Mouse (Mus musculus): Measurements from ENCODE around the gene Spint2. TPM values are rescaled to one million over a fixed set of nuclear protein-coding genes. Genes with fewer than 3 reads are reported as not detected.
"Not testable (repeated sequence)": the region's sequence is repeated elsewhere in the genome, so short reads cannot be mapped to it uniquely, and the experiment has no call there.

The Spint2 gene
- polyA plus RNA-seq, 1 experiment from 2014 or later: 18.3 TPM

DNA sequence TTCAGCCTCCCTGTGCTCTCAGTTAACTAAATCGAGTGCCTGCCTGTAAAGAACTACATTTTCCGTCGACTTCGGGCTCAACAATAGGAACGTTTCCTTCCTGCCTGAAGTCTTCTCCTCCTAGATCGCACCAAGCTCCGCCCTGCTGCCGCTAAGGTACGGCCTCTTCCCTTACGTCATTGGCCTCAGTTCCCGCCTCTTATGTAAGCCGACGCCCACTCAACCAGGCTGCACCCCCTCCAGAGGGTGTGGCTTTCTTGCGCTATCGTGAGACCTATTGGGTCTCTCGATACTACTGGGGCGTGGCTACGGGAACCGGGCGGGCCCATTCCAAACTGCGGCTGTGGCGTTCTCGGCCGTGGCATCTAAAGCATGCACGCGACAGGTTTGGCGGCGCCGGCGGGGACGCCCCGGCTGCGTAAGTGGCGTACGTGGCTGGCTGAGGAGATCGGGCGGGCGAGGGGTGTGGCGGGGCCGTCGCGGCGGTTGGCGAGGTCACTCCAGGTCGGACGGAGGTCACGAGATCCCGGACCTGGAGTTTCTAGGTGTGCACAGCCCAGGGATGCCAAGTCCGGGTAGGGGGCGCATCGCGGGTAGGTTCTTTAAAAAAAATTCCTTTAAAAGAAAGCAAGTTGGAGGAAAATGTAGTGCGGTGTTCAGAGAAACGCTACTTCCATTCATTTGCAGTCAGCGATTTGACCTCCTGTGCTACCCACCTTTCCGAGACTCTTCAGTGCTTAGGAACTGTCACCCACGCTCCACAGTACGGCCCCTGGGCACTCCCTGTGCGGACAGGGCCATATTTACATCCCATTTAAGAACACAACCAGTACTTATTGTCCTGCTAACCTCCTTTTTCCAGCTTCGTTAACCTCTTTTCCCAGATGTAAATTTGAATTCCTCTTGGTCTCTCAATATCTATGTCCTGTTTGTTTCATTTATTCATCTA lies 43.4 kb downstream of the Spint2 start, which contains the start of gene Yif1b:
Yif1b (plus strand) TSS at position 311 of the 949 bp plus-strand sequence.
- under 1% methylated on average over 60 of the region's 60 CpGs for WGBS

DNA sequence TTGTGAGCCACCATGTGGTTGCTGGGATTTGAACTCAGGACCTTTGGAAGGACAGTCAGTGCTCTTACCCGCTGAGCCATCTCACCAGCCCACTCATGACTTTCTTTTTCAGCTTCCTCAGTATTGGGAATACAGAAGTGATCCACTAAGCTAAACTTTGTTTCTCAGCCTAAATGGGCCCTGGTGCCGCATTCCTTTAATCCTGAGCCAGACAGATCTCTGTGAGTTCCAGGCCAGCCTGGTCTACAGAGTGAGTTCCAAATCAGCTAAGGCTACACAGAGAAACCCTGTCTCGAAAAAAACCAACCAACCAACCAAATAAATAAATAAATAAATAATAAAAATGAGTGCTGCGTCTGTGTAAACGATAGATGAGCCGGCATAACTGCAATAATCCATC lies 44.1 kb downstream of the Spint2 start:
- DNase-seq (ENCODE audit: low spot score, missing footprints): not testable (repeated sequence)
- peak; percentile 33; the same call in 1 of the 2 replicates for ATAC-seq (ENCODE audit: low FRiP score)

More for the DNA sequence above, 43.4 kb downstream of the Spint2 start, which contains the start of gene Yif1b:
- Histone ChIP-seq H3K27ac (ENCODE audit: low read depth, low read length) (peak within 1 kb of the TSS; percentile 58; the same call in 1 of the 2 replicates), H3K9me3 (ENCODE audit: control insufficient read depth, low read length) (peaks cover 4% of the 10 kb centered on the region; the same call in 1 of the 2 replicates), H3K27me3 (ENCODE audit: control insufficient read depth, insufficient read depth, low read length) (peaks cover under 1% of the 10 kb centered on the region), H3K9ac (ENCODE audit: low read length) (peak within 1 kb of the TSS; percentile 71), H3K4me3 (ENCODE audit: low read depth, low read length) (peak within 1 kb of the TSS; percentile 64), H3K36me3 (ENCODE audit: control insufficient read depth, insufficient read depth, low read length) (no peaks in the 10 kb centered on the region), H3K4me2 (peak within 1 kb of the TSS; percentile 82), H3K4me1 (ENCODE audit: control insufficient read depth, insufficient read depth, low read length) (peaks cover 9% of the 10 kb centered on the region)
- DNase-seq (ENCODE audit: low spot score, missing footprints): peak; percentile 100
- peak; percentile 98 for ATAC-seq (ENCODE audit: low FRiP score)

DNA sequence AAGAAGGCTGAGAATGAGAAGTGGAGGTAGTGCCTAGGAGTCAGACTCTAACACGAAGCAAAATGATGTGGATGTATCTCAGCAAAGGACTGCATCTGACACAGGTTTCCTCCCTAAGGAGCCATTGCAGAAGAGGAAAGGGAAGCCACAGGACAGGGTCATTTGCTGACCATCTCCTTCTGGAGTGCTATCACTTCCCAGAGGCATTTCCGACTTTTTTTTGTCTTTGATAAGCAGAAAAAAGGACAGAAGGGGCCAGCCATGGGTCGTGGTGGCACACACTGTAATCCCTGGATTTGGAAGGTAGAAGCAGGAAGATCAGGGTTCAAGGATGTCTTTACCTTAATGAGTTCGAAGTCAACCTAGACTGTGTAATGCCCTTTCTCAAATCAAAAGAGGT lies 45.1 kb downstream of the Spint2 start:
- 85% methylated on average over 4 of the region's 4 CpGs for WGBS
- Histone ChIP-seq H3K9me3 (ENCODE audit: control insufficient read depth, low read length) (peaks cover 4% of the 10 kb centered on the region; the same call in 1 of the 2 replicates), H3K36me3 (ENCODE audit: control insufficient read depth, insufficient read depth, low read length) (no peaks in the 10 kb centered on the region), H3K4me3 (ENCODE audit: low read depth, low read length) (no peak overlapping the region), H3K27me3 (ENCODE audit: control insufficient read depth, insufficient read depth, low read length) (peaks cover 16% of the 10 kb centered on the region), H3K9ac (ENCODE audit: low read length) (no peak overlapping the region), H3K27ac (ENCODE audit: low read depth, low read length) (no peak overlapping the region), H3K4me1 (ENCODE audit: control insufficient read depth, insufficient read depth, low read length) (peaks cover 15% of the 10 kb centered on the region), H3K4me2 (no peak overlapping the region)
- DNase-seq (ENCODE audit: low spot score, missing footprints): peak; percentile 77
- no peak for ATAC-seq (ENCODE audit: low FRiP score)

More for the DNA sequence above, 44.1 kb downstream of the Spint2 start:
- peak overlapping the region; percentile 82 for H3K4me2 ChIP-seq
- peak overlapping the region; percentile 58; the same call in 1 of the 2 replicates for H3K27ac ChIP-seq (ENCODE audit: low read depth, low read length)
- H3K4me3 ChIP-seq (ENCODE audit: low read depth, low read length): peak overlapping the region; percentile 64
- WGBS: 31% methylated on average over 6 of the region's 6 CpGs
- not testable (repeated sequence) for H3K36me3 ChIP-seq (ENCODE audit: control insufficient read depth, insufficient read depth, low read length); H3K9me3 ChIP-seq (ENCODE audit: control insufficient read depth, low read length); H3K27me3 ChIP-seq (ENCODE audit: control insufficient read depth, insufficient read depth, low read length); H3K4me1 ChIP-seq (ENCODE audit: control insufficient read depth, insufficient read depth, low read length)
- peak overlapping the region; percentile 58 for H3K9ac ChIP-seq (ENCODE audit: low read length)

DNA sequence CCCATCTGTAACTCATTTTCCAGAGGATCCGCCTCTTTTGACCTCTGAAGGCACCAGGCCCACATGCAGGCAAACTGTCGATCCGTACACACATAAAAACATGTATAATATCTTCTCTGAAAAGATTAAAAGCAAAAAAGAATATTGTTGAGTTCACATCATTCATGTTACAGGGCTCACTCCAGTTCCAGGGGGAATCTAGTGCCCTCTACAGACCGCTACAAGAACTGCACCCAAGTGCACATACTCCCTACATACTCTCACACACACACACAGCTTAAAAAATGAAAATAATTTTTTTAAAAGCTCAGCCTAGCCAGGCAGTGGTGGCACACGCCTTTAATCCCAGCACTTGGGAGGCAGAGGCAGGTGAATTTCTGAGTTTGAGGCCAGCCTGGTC lies 47.1 kb downstream of the Spint2 start:
- Histone ChIP-seq H3K4me1 (ENCODE audit: control insufficient read depth, insufficient read depth, low read length) (peaks cover 15% of the 10 kb centered on the region), H3K27ac (ENCODE audit: low read depth, low read length) (no peak overlapping the region), H3K4me3 (ENCODE audit: low read depth, low read length) (no peak overlapping the region), H3K36me3 (ENCODE audit: control insufficient read depth, insufficient read depth, low read length) (no peaks in the 10 kb centered on the region), H3K4me2 (no peak overlapping the region), H3K9me3 (ENCODE audit: control insufficient read depth, low read length) (peaks cover 4% of the 10 kb centered on the region; the same call in 1 of the 2 replicates), H3K9ac (ENCODE audit: low read length) (no peak overlapping the region), H3K27me3 (ENCODE audit: control insufficient read depth, insufficient read depth, low read length) (peaks cover 25% of the 10 kb centered on the region)
- ATAC-seq (ENCODE audit: low FRiP score): no peak
- peak; percentile 72 for DNase-seq (ENCODE audit: low spot score, missing footprints)
- WGBS: 71% methylated on average over 5 of the region's 5 CpGs

DNA sequence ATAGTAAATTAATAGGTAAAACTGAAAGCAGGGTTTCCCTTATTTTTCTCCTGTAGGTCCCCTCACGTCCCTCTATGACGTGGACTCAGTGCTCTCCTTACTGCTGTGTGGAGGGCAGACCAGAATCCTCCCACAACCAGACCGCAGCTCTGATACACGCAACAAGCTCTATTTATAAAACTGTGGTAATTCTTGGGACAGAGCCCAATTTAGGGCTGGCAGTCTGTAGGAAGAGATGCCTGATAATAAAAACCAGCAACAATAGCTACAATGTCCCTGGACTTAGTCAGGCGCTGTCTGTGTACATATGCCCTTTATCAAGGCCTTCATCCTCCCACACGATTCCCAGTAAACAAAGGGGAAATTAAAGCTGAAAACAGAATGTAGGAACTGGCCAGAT lies 48.0 kb downstream of the Spint2 start:
- DNase-seq (ENCODE audit: low spot score, missing footprints): peak; percentile 69
- Histone ChIP-seq H3K27ac (ENCODE audit: low read depth, low read length) (no peak overlapping the region), H3K4me2 (no peak overlapping the region), H3K36me3 (ENCODE audit: control insufficient read depth, insufficient read depth, low read length) (no peaks in the 10 kb centered on the region), H3K4me1 (ENCODE audit: control insufficient read depth, insufficient read depth, low read length) (peaks cover 9% of the 10 kb centered on the region), H3K27me3 (ENCODE audit: control insufficient read depth, insufficient read depth, low read length) (peaks cover 25% of the 10 kb centered on the region), H3K9ac (ENCODE audit: low read length) (no peak overlapping the region), H3K9me3 (ENCODE audit: control insufficient read depth, low read length) (peaks cover 4% of the 10 kb centered on the region; the same call in 1 of the 2 replicates), H3K4me3 (ENCODE audit: low read depth, low read length) (no peak overlapping the region)
- 84% methylated on average over 6 of the region's 6 CpGs for WGBS
- ATAC-seq (ENCODE audit: low FRiP score): no peak

DNA sequence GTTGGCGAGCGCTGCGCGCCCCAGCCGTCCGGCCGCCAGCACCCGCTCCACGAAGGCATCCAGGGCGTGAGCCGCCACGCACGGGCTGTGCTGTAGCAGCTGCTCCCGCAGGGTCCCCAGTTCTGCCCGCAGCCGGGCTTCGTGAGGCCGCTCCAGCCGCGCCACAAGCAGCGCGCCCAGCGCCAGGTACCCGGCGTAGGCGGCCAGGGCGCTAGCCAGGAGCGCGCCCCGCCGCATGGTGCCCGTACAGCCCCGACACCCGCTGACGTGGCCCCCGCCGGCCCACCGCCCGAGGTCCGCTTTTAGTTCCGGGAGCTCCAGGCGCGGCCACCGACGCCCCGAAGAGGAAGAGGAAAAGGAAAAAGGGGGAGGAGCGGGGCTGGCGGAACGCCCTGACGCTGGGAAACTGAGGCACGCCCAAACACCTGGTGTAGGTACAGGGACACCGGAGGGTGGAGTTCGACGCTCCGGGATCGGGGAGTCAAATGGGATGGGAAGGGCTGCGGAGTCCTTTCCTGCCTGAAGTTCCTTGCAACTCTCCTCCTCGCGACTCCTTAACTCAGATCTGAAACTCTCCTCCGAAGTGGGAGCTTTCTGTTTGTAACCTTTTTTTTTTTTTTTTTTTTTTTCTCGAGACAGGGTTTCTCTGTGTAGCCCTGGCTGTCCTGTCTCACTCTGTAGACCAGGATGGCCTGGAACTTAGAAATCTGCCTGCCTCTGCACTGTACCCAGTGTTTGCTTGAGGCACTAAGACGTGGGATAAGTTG lies 49.3 kb downstream of the Spint2 start, which contains the start of gene Kcnk6:
Kcnk6 (minus strand) TSS at position 269 of the 767 bp plus-strand sequence.
- H3K4me2 ChIP-seq: peak within 1 kb of the TSS; percentile 59
- H3K27ac ChIP-seq (ENCODE audit: low read depth, low read length): no peak within 1 kb of the TSS
- peaks cover 4% of the 10 kb centered on the region; the same call in 1 of the 2 replicates for H3K9me3 ChIP-seq (ENCODE audit: control insufficient read depth, low read length)
- peaks cover 25% of the 10 kb centered on the region for H3K27me3 ChIP-seq (ENCODE audit: control insufficient read depth, insufficient read depth, low read length)
- DNase-seq (ENCODE audit: low spot score, missing footprints) (peak; percentile 89), ATAC-seq (ENCODE audit: low FRiP score) (no peak)
- peaks cover 6% of the 10 kb centered on the region for H3K4me1 ChIP-seq (ENCODE audit: control insufficient read depth, insufficient read depth, low read length)
- H3K4me3 ChIP-seq (ENCODE audit: low read depth, low read length): peak within 1 kb of the TSS; percentile 37
- H3K9ac ChIP-seq (ENCODE audit: low read length): peak within 1 kb of the TSS; percentile 49
- WGBS: 2% methylated on average over 61 of the region's 62 CpGs
- no peaks in the 10 kb centered on the region for H3K36me3 ChIP-seq (ENCODE audit: control insufficient read depth, insufficient read depth, low read length)

DNA sequence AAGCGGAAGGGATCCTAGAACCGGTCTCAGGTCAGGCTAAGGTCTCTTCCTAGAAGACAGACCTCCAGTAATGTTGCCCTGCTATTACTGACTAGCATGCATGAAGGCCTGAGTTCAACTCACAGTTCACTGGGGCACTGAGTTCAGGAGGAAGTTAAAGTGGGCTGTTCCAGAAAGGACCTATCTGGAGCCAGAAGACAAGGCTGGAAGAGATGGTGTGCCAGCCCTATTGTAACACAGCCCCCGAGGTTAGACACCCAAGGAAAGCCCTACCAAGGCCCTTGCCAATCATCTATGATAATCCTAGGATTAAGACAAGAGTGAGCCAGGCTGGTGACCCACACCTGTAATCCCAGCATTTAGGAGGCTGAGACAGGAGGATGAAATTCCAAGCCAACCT lies 50.2 kb downstream of the Spint2 start:
- no peaks in the 10 kb centered on the region for H3K36me3 ChIP-seq (ENCODE audit: control insufficient read depth, insufficient read depth, low read length)
- no peak for ATAC-seq (ENCODE audit: low FRiP score)
- no peak overlapping the region for H3K4me3 ChIP-seq (ENCODE audit: low read depth, low read length)
- DNase-seq (ENCODE audit: low spot score, missing footprints): peak; percentile 84
- H3K9me3 ChIP-seq (ENCODE audit: control insufficient read depth, low read length): peaks cover 4% of the 10 kb centered on the region; the same call in 1 of the 2 replicates
- no peak overlapping the region for H3K4me2 ChIP-seq
- 49% methylated on average over 3 of the region's 3 CpGs for WGBS
- H3K4me1 ChIP-seq (ENCODE audit: control insufficient read depth, insufficient read depth, low read length): peaks cover 6% of the 10 kb centered on the region
- H3K27ac ChIP-seq (ENCODE audit: low read depth, low read length): no peak overlapping the region
- peaks cover 25% of the 10 kb centered on the region for H3K27me3 ChIP-seq (ENCODE audit: control insufficient read depth, insufficient read depth, low read length)
- H3K9ac ChIP-seq (ENCODE audit: low read length): no peak overlapping the region

DNA sequence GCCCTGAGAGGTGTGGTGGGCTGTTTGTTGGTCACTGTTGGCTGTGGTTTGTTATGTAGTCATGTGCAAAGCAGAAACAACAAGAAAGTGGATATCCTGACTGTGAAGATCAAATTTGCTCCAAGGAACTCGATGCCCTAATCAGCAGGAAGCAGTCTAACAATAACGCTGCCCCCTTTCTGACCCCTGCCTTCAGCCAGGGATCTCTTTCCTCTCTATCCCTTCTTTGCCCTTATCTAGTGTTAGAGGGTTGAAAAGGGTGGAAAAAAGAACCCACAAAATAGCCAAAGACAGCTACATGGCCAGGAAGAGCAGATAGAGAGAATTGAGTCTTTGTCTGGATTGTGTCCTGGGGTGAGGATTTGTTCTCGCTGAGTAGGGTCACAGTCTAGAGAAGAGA lies 51.2 kb downstream of the Spint2 start:
- no peak overlapping the region for H3K27ac ChIP-seq (ENCODE audit: low read depth, low read length)
- 24% methylated on average over 3 of the region's 3 CpGs for WGBS
- no peak overlapping the region for H3K4me2 ChIP-seq
- H3K27me3 ChIP-seq (ENCODE audit: control insufficient read depth, insufficient read depth, low read length): peaks cover 25% of the 10 kb centered on the region
- H3K4me3 ChIP-seq (ENCODE audit: low read depth, low read length): no peak overlapping the region
- ATAC-seq (ENCODE audit: low FRiP score): no peak
- H3K9ac ChIP-seq (ENCODE audit: low read length): no peak overlapping the region
- no peaks in the 10 kb centered on the region for H3K36me3 ChIP-seq (ENCODE audit: control insufficient read depth, insufficient read depth, low read length)
- H3K9me3 ChIP-seq (ENCODE audit: control insufficient read depth, low read length): peaks cover 4% of the 10 kb centered on the region; the same call in 1 of the 2 replicates
- peaks cover 6% of the 10 kb centered on the region for H3K4me1 ChIP-seq (ENCODE audit: control insufficient read depth, insufficient read depth, low read length)
- DNase-seq (ENCODE audit: low spot score, missing footprints): peak; percentile 80

All from midbrain, embryonic 11.5 days (tissue).